Mouse (Mus musculus): Measurements from ENCODE around the gene Gad2.
A peak's percentile ranks its signal among the peaks of the same experiment; 100 is the strongest.
"Not testable (repeated sequence)": the region's sequence is repeated elsewhere in the genome, so short reads cannot be mapped to it uniquely, and the experiment has no call there.

Gene Gad2

GRCm38 (mm10) chr2:22621828-22622731 lies at the start of gene Gad2:
Gene Gad2 (plus strand): TSS chr2:22622205.
- peak; percentile 23 to 38 for DNase-seq (ENCODE audit: low spot score in 2 of 2)

- DNase-seq (ENCODE audit: low spot score in 2 of 2), result not testable (repeated sequence)
Observed at GRCm38 (mm10) chr2:22587469-22588169, 34.4 kb upstream of the Gad2 start.

DNA sequence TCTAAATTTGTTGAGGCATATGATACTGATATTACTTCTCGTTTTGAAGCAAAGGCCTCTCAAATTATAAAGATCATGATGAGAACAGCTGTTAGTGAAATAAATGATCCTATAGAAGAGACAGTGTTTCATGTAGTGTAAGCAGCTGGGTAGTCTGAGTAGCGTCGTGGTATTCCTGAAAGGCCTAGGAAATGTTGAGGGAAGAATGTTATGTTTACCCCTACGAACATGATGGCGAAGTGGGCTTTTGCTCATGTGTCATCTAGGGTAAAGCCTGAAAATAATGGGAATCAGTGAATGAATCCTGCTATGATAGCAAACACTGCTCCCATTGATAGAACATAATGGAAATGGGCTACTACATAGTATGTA lies 33.8 kb upstream of the Gad2 start:
- not testable (repeated sequence) for DNase-seq (ENCODE audit: low spot score in 2 of 2)

GRCm38 (mm10) chr2:22588673-22589381 lies 33.2 kb upstream of the Gad2 start:
- DNase-seq (ENCODE audit: low spot score in 2 of 2), result not testable (repeated sequence)

- not testable (repeated sequence) for DNase-seq (ENCODE audit: low spot score in 2 of 2)
Observed at GRCm38 (mm10) chr2:22589382-22590205, 32.4 kb upstream of the Gad2 start.

- DNase-seq (ENCODE audit: low spot score in 2 of 2), result no peak
Observed at GRCm38 (mm10) chr2:22590206-22590490, 31.9 kb upstream of the Gad2 start.

DNA sequence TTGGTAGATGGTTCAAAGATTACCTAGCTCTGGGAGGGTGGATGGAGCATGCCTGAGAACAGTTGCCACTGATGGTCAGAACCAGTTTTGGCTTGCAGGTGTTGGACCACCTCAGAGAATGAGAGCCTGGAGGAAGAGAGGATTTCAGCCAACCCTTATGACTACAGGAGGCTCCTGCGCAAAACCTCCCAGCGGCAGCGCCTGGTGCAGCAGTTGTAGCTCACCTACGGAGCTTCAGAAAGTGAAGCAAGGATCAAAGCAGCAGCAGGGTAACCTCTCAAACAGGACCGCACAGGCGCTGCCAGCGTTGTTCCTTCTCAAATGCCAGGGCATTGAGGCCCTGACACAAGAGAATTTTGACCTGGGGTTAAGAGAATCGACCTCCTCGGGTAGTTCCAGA lies 4.1 kb upstream of the Gad2 start:
- no peak for DNase-seq (ENCODE audit: low spot score in 2 of 2)

- no peak for DNase-seq (ENCODE audit: low spot score in 2 of 2)
Observed at GRCm38 (mm10) chr2:22619416-22619815, 2.6 kb upstream of the Gad2 start.

- no peak for DNase-seq (ENCODE audit: low spot score in 2 of 2)
Observed at GRCm38 (mm10) chr2:22620030-22620429, 2.0 kb upstream of the Gad2 start.

DNA sequence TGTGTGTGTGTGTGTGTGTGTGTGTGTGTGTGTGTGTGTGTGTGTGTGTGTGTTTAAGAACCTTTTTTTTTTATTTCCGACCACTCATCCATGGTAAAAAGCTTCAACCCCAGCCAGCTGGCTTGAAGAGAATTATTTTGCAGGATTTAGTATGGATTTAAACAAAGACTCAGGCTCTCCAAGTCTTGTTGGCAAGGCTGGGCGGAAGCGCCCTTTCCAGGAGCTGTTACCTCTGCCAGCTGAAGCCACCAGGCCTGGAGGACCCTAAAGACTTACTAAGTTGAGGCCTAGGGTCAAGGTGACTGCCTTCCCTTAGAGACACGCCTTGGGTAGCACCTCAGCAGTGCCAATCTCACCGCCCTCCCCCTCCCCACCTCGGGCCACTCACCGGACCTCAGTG lies 1.5 kb upstream of the Gad2 start:
- no peak for DNase-seq (ENCODE audit: low spot score in 2 of 2)

DNA sequence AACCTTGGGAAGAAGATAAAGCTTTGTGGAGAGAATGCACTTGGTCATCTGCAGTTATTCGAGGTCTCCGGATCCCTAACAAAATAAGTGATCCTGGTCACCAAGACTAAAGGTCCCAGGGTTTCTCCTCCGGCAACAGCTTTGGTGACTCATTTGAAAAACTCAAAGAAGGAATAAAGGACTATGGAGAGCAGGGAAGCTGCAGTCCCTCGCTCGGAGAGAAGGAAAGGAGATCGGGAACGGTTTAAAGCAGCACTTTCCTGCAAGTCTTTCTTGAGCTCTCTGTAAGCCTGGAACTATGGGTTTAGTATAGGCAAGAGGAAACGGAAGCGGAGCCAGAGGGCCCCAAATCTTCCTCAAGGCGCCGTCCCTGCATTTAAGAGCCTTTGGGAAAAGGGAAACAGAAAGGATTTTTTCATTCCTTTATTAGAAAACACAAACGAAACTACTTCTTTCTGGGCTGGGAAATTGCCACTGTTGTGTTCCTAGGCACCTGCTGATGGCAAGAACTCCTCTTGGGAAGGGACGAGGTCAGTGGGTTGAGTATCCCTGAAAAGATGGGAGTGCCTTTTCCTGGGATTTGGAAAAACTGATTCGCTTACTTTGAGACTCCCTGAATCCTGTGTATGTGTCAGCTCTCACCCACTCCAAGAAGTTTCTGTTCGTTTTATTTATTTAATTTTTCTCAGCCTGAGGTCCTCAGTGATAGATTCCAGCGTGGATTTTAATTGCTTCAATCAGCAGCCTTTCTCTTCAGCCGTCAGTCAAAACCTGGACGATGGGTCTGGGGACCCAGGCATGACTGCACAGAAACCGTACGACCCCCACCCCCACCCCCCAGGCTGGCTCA lies 802 bp upstream of the Gad2 start:
- DNase-seq (ENCODE audit: low spot score in 2 of 2), result no peak

- no peak for DNase-seq (ENCODE audit: low spot score in 2 of 2)
Observed at GRCm38 (mm10) chr2:22623111-22624070, 1.4 kb downstream of the Gad2 start.

GRCm38 (mm10) chr2:22624188-22624975 lies 2.4 kb downstream of the Gad2 start:
- no peak for DNase-seq (ENCODE audit: low spot score in 2 of 2)

- DNase-seq (ENCODE audit: low spot score in 2 of 2), result no peak
Observed at GRCm38 (mm10) chr2:22625096-22625960, 3.3 kb downstream of the Gad2 start.

DNA sequence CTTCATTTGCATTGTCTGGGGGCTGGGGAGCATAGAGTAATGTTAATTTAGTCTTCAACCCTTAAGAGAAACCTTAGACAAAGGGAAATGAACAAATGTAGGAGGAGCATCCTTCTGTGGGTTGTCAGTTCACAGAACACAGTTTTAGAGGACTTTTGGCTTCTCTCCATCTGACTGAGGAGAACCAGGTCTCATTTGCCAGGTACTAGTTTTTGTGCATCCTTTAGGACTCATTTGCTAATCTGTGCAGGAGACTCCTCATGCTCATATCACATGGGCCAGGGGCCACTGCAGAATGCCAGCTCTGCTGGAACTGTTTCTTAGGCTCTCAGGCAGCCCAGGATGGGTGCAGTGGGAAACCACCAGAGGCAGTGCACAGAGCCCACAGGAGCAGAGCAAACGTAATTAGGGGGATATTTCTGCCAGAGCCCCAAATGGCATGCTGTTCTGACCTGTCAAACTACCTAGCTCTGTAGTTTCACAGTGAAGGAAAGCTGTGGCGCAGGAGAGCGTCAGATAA lies 5.2 kb downstream of the Gad2 start:
- no peak for DNase-seq (ENCODE audit: low spot score in 2 of 2)

GRCm38 (mm10) chr2:22627819-22628432 lies 5.9 kb downstream of the Gad2 start:
- no peak for DNase-seq (ENCODE audit: low spot score in 2 of 2)

DNA sequence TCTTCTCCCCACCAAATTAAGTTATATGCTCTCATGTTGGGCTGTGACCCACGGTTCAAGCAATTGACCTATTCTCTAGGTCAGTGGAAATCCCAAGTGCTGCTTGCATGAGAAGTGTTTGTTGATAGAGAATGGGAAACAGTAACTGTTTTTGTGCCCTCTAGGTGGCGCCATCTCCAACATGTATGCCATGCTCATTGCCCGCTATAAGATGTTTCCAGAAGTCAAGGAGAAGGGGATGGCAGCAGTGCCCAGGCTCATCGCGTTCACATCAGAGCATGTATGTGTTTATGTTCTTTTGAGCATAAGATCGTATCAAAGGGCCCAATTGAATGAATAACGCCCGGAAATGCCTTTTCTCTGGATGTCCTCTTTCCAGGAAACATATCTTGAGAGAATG lies 12.8 kb downstream of the Gad2 start:
- DNase-seq (ENCODE audit: low spot score in 2 of 2), result no peak

Data from cerebellum, postnatal 4 days (tissue).